Mouse (Mus musculus) heart, postnatal 25 days (tissue): Measurements from ENCODE around the gene Clasrp. TPM values are rescaled to one million over a fixed set of nuclear protein-coding genes. Genes with fewer than 3 reads are reported as not detected.

Experiments used
- DNase-seq: peaks from one replicate; pipeline ENCODE4 v3.0.0; 2022; ENCODE audit warnings: low spot score
- intact Hi-C: fragments of 180-260 bp; cut with DNase I; formaldehyde crosslinking; loops from one replicate; pipeline ENCODE4 v1.15.1; 2025
- total RNA-seq, 2 experiments: library from RNA; stranded (reverse); gene quantifications; 2 replicates each; pipeline ENCODE4 v1.2.3; 2021

Clasrp gene
- total RNA-seq, 2 experiments from 2014 or later: 14.5 to 20.5 TPM

DNA sequence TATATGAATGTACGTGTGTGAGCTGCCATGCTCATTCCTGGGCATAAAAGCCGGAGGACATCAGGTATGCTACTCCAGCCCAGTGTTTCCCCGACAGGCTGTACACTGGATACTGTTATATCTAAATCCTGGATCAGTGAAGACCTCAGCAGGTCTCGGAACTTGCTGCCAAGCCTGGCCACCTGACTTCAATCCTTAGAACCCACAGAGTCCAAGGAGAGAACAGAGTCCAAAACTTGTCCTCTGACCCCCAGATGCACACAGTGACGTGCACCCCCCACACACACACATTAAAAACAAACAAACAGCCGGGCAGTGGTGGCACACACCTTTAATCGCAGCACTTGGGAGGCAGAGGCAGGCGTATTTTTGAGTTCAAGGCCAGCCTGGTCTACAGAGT is 36.9 kb downstream of the Clasrp start:
- DNase-seq: no peak
- intact Hi-C loops: no loop called here

DNA sequence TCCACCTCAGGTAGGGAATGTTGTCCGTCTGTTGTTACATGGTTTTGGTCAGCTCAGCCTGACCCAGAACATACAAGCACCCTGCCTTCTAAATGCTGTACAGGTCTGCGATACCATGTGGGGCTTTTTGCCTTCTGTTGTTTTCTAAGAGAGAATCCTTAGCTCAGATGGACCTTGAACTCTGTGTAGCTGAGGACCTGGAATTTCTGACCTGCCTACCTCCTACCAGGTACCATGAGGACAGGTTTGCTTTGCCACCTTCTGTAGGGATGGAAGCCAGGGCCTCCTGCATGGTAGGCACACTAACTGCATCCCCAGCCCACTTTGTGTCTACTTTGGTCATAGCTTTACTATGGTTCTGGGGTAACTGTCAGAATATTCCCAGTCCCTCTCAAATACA is 38.5 kb downstream of the Clasrp start:
- DNase-seq: no peak
- intact Hi-C loops: no loop called here

GRCm38 (mm10) chr7:19564455-19564854 is 39.8 kb downstream of the Clasrp start:
- intact Hi-C loops: loop anchor here (5.0 kb wide), 1 partner anchor 57 kb away; the partner anchor contains the start of genes Bloc1s3 and Trappc6a

DNA sequence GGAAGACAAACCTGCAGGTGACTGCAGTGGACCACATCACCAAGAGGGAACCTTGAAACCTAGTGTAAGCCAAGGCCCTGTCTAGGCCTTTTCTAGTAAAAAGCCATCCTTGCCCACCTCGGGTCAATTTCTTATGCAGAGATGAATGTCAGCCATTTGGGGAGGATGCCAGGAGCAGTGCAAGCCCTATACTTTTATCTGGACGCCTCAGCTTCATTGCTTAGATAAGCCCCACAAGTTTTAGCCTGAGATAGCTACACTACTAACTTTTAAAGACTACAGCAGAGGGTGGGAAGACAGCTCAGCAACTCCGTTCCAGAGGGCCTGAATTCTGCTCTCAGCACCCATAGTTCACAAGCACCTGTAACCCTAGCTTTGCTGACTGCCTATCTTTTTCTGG is 40.4 kb downstream of the Clasrp start:
- no peak for DNase-seq
- intact Hi-C loops: loop anchor here (5.0 kb wide), 1 partner anchor 57 kb away; the partner anchor contains the start of genes Bloc1s3 and Trappc6a

More at GRCm38 (mm10) chr7:19564455-19564854, 39.8 kb downstream of the Clasrp start:
- no peak for DNase-seq

DNA sequence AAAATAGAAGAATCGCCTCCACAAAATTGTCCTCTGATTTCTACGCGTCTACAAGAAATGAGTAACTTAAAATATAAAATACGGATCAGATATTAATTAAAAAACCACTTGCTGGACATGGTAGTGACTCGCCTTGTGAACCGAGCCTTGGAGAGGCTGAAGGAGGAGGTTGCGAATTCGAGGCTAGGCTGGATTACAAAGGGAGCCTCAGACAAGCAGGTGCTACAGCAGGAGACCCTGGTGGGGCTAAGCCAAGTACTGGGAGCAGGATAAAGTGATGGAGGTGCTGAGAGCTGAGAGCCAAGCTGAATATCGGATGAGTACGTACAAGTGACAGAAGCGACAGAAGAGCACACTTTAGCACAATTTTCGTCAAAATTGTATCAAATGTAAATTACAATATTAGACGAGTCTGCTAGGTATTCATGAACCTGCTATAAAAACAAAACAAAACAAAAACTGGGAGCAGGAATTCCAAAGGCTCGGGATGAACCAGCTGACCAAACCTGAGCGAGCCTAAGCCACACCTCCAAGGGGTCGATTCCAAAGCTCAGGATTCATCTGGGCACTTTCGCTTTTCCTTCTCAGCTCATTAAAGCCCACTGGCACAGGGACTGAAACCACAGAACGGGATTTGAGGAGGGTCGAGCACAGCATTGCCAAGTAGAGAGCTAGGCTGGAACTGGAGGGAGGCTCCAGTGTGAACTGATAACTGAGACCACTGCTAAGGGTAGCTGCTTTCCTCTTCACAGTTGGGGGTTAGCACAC is 41.5 kb downstream of the Clasrp start, which contains the start of gene Ppp1r37:
Ppp1r37 (minus strand) TSS at position 434 of the 768 bp plus-strand sequence.
- DNase-seq: no peak
- intact Hi-C loops: loop anchor here (5.0 kb wide), 1 partner anchor 56 kb away; the partner anchor contains the start of genes Bloc1s3 and Trappc6a

GRCm38 (mm10) chr7:19561765-19562642 is 42.3 kb downstream of the Clasrp start:
- DNase-seq: peak; percentile 78
- intact Hi-C loops: loop anchor here (5.0 kb wide), 1 partner anchor 55 kb away; the partner anchor contains the start of genes Bloc1s3 and Trappc6a

DNA sequence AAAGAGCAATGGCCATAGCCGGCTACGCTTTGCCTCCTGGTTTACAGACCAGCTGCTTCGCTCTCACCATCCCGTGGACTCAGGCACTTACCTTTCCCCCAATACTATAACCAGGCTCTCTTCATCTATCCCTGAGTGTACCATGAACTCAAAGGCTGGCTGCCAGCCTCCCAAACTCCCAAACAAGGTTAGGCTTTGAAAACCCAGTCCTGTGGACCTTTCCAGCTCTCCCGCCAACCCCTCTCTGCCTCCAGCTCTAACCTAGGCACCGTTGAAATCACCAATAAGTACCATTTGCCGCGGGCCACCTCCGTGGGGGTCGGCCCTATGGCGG is 42.9 kb downstream of the Clasrp start:
- intact Hi-C loops: loop anchor here (5.0 kb wide), 1 partner anchor 54 kb away; the partner anchor contains the start of genes Bloc1s3 and Trappc6a
- no peak for DNase-seq

DNA sequence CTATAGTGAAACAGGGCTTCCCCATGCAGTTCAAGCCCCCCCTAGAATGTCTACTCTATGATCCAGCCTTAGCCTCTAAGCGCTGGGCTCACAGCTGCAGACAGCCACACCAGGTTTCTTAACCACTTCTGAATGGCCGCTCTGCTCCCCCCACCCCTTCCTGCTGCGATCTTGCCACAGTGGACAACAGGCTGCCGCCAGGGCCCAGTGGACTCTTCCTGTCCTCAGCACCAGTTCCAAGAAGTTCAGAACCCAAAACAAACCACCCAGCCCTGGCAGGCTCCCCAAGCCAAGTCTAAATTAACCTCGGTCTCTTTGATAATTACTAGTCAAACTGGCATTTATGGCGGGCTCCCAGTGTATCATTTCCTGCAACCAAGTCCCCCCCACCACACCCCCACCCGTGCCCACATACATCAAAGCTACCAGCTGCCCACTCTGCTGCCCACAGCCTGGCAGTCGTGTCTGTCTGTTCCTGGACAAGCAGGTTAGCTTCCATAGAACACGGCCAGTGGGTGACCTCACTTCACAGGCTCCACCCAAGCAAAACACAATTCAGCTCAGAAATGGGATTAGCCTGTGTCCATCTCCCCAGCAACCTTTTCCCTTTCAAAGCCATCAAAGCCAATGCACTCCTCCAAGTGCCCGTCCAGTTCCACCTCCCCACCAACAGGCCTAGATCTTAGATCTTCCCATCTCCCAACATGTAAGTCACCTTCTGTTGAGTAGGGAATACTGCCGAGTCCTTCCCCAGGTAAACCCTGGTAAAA is 43.6 kb downstream of the Clasrp start:
- no peak for DNase-seq
- intact Hi-C loops: loop anchor here (5.0 kb wide), 1 partner anchor 53 kb away; the partner anchor contains the start of genes Bloc1s3 and Trappc6a

DNA sequence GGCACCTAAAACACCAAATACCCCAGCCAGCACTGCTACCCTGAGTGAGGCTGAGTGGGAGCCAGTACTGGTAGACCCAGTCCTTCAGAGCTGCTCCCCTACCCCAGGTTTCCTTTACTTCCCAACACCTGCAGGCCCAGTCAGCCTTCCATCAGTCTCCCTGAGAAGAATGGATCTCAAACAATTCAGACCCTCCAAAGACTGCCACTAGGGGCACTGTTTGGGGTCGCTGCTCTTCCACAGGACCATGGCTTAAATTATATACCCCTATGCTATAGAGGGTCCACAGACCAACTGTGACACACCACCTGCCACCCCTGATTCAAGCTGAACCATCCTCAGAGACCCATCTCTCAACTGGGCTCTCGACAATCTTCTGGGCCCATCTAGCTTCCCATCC is 45.3 kb downstream of the Clasrp start:
- intact Hi-C loops: no loop called here

DNA sequence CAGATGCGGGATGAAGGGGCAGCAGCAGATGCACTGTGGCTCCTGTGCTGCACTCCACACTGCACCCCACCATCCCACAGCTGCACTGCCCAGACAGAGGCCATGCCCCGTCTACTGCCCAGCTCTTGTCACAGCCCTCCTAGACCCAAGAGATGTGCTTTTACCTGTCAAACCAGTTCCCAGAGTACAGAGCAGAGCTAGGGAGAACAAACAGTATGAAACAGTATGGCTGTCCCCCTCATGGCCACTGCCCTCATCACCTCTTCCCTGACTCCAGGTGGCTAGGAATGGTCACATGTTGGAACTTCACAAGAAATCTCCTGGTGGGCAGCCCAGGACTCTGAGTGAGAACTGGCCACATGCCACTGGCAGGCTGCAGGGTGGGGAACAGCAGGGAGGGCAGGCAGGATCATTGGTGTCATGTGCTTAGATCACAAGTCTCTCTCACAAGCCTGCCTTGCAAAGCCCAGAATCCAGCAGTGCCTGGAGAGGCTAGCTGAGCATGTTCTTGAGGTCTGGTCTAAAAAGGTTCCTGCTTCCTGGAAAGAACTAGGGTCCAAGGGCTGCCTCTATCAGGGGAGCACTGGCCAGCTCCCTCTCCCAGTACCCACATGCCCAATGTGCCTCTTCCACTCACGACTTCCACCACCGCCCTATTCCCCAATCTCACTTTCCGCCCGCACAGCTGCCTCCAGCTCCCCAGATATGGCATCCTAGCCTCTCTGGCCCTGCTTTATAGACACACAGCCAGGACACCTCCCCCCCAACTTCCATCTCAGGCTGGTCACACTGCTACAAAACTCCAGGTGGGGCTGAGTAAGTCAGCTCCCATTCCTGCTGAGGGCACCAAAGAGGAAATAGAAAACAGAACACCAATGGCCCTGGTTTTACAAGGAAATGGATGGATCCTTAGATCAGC is 46.0 kb downstream of the Clasrp start:
- DNase-seq: no peak
- intact Hi-C loops: no loop called here

More for the DNA sequence above, 45.3 kb downstream of the Clasrp start:
- DNase-seq: no peak

DNA sequence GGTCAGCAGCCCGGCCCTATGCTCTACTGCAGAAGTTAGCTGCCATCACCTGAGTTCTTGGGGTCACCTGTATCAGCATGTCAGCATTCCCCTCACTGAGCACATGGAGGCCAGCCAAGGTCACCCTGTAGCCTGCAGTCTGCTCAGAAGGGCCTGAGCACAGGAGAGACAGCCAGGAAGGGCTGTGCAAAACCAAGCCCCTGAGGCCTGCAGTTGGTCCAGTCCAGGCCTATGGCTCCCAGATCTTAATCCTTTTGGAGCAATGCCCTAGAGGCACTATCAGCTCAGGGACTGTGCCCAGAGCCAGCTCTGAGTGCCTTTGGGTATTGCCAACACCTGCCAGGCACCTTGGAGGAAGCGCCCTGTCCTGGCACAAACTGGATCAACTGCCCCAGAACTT is 47.2 kb downstream of the Clasrp start:
- intact Hi-C loops: no loop called here
- DNase-seq: no peak

DNA sequence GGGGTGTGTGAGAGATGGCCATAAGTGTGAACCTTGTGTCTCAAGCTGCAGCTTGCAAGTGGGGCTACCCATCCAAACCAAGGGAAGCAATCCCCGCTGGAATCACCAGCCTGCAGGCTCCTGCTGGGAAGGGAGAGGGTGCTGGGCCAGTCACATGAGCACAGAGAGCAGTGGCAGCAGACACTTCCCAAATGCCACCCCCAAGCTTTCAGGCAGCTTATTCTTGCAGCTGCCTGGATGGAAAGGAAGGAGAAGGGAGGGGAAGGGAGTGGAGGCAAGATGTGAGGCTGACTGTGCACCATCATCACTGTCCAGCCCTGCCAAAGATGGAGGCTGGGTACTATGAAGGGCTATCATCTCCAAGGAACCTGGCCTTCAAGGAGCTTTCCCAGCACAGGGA is 50.1 kb downstream of the Clasrp start:
- no peak for DNase-seq
- intact Hi-C loops: no loop called here

- intact Hi-C loops: no loop called here
- DNase-seq: no peak
Observed at GRCm38 (mm10) chr7:19552443-19552842, 51.8 kb downstream of the Clasrp start.

GRCm38 (mm10) chr7:19551634-19552033 is 52.7 kb downstream of the Clasrp start:
- DNase-seq: no peak
- intact Hi-C loops: no loop called here

DNA sequence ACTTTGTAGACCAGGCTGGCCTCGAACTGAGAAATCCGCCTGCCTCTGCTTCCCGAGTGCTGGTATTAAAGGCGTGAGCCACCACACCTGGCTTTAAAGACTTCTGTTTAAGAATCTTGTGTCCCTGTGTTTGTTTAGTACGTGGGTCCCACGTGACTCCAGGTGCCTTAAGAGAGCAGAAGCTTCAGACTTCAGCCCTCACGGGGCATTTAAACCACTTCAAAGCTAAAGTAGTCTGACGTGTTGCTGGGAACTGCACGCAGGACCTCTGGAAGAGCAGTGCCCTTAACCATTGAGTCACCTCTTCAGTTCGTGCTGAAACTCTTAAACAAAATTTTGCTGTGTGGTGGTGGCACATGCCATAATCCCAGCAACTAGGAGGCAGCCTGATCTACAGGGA is 54.9 kb downstream of the Clasrp start:
- no peak for DNase-seq
- intact Hi-C loops: no loop called here

- intact Hi-C loops: no loop called here
- no peak for DNase-seq
Observed at GRCm38 (mm10) chr7:19547344-19547969, 56.8 kb downstream of the Clasrp start.

- intact Hi-C loops: no loop called here
- no peak for DNase-seq
Observed at GRCm38 (mm10) chr7:19546007-19546406, 58.3 kb downstream of the Clasrp start.

GRCm38 (mm10) chr7:19543584-19543983 is 60.7 kb downstream of the Clasrp start:
- intact Hi-C loops: no loop called here
- no peak for DNase-seq
